Mouse (Mus musculus) ovary, adult 18-20 months (tissue): ENCODE results near the gene Katnbl1.
"Not testable (repeated sequence)": the region's sequence is repeated elsewhere in the genome, so short reads cannot be mapped to it uniquely, and the experiment has no call there.

ENCODE experiments used
- DNase-seq: peaks from one replicate; pipeline ENCODE4 v3.0.0; 2022; ENCODE audit warnings: low spot score, mixed read lengths

Katnbl1 gene

DNA sequence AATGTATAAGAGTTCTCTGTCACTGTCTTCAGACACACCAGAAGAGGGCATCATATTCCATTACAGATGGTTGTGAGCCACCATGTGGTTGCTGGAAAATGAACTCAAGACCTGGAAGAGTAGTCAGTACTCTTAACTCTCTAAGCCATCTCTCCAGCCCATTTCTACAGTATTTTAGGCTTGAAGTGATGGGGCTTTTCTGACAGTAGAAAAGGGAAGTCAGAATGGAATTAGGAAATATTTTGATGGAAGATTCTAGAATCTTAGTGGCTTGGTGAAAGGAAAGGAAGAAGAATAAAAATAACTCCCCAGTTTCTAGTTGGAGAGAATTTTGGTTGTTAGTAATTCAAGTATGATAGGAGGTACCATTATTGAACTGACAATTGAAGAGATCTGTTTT, 14.9 kb downstream of the Katnbl1 start:
- no peak for DNase-seq

DNA sequence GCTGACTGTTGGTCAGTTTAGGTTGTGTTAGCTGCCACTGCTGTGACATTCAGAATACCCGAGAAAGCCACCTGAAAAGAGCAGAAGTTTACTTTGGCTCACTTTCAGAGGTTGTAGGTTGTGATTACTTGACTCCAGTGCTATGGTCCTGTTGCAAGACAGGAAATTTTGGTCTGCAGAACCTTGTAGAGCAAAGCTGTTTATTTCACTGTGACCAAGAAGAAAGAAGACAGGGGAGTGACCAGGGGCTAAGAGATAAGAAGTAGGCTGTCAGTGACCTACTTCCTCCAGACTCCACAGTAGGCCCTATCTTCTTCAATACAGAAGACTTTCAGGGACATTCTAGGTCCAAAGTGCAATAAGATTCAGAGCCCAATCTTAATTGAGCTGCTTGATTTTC, 17.6 kb downstream of the Katnbl1 start:
- no peak for DNase-seq

DNA sequence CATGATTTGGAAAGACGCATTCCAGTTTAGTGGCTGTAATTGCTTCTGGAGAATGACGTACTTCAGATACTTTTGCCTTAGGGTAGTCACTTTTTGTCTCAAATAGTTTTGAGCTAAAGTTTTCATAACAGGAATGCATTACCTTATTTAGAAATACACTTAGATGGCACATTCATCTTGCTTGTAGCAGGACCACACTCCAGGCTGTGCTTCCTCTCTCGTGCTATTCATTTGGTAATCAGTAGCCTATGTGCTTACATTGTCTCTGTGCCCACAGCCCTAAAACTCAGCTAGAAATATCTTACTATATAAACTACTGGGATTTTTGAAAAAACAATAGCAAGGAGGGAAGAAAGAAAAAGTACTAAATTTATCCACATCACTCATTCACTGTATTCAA, 28.0 kb downstream of the Katnbl1 start:
- no peak for DNase-seq

DNA sequence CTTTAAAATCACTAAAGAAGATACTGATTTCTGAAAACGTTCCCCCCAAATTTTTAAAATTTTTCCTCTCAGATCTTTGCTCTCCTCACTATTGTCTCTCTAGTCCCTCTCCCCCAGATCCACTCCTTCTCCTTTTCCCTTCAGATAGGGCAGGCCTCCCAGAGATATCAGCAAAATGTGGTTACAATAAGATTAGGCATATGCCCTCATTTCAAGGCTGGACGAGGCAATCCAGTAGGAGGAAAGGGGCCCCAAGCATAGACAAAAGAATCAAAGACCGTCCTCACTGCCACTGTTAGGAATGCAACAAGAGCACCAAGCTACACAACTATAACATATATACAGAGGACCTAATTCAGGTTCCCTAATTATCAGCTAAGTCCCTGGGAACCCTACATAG, 46.3 kb downstream of the Katnbl1 start:
- DNase-seq = no peak

DNA sequence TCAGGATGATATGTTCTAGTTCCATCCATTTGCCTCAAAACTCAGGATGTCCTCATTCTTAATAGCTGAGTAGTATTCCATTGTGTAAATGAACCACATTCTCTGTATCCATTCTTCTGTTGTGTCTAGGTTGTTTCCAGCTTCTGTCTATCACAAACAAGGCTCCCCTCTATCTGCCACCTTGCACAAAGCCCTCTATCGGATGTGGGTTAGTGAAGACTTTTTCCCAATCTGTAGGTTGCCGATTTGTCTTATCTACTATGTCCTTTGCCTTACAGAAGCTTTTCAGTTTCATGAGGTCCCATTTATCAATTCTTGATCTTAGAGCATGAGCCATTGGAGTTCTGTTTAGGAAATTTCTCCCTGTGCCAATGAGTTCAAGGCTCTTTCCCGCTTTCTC, 49.5 kb downstream of the Katnbl1 start:
- DNase-seq = not testable (repeated sequence)

DNA sequence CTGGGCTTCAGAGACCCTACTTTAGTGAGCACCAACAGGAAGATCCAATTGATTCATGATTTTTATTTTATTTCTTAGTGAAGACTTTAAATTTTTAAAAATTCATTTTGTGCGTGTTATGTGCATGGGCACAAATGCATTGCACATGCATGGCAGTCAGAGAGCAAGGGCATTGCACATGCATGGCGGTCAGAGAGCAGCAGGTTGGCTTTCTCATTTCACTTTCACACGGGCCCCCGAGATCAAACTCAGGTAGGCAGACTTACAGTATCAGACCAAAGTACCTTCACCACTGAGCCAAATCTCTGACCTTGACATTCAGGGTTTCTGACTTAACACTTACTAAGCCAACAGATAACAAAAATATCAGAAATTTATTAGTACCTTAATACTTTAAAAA, 50.7 kb downstream of the Katnbl1 start:
- DNase-seq = no peak

DNA sequence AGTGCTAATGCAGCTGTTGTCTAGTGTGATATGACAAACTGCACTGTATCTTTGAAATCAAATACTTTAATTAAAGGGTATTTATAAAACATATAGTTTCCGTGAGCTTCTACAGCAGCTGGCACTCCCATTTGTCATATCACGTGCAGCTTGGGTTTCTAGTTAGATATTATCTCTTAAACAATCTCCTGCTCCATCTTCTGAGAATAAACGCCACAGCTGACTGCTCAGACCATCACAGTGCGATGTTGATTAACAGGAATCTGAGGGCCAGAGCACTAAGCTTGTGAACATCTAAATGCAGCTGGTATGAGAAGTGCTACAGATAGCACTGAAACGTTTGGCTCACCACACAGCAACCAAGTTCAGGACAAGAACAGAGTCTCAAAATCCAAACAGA, 51.4 kb downstream of the Katnbl1 start:
- no peak for DNase-seq

DNA sequence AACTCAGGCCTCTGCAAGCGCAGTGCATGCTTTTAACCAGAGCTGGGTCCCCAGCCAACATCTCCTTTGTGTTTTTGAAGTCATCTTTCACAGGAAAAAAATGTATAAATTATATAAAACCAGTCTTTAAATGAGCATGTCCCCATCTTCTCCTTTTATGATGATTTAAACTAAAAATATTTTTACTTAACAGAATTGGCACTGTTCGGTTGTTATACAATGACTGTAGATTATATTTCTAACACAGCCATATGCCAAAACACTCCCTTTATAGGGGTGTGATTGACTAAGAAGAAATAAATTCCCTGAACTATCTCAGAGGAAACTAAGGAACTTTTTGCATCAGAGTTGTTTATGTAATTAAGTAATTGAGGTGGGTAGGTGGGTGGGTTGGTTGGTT, 53.5 kb downstream of the Katnbl1 start:
- DNase-seq = no peak

DNA sequence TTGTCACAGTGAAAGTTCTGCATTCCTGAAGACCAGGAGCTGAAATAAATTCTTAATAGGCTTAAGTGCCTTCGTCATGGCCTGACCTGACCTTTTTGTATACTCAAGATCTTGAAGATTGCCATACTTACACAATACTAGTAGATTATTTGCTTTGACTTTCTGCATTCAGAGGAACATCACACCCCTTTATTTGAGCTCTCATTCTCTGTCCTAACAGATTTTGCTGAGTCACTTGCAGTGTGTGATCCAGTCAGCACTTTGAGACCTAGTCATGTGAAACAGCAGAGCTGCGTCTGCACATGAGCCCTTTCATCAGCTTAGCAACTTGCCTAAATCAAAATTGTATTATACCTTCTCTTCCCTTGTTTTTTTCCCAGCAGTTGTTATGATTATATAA, 54.3 kb downstream of the Katnbl1 start:
- no peak for DNase-seq

DNA sequence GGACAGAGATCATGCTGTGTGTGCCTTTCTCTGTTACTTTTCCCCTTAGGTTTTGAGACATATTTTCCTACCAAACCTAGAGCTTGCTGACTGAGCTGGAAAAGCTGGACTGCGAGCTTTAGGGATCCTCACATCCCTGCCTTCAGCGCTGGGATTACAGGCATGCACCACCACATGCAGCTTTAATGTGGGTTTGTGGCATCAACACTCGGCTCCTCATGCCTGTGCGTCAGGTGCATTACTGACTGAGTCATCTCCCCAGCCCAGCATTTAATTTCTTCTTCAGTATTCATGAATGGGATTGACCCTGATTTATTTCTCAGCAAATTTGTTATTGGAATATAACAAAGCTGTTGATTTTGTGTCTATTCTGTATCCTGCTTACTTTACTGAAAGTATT, 57.3 kb downstream of the Katnbl1 start:
- DNase-seq = no peak

DNA sequence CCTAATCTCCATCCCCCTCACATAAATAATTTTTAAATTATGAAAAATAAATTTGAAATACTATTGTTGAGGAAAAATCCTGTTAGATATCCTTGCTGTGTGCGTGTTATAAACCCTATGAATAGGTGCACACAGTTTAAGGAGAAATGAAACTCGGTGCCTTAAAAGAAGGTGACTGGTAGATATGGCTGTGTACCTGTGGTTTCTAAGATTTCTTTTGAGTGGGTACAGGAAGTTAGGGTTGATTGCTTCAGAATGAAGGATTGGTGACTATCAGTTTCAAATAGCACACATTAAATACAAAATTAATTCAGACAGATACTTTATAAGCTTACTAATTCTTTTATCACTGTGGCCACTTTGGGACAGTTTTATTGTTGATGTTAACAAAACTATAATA, 58.6 kb downstream of the Katnbl1 start:
- no peak for DNase-seq

DNA sequence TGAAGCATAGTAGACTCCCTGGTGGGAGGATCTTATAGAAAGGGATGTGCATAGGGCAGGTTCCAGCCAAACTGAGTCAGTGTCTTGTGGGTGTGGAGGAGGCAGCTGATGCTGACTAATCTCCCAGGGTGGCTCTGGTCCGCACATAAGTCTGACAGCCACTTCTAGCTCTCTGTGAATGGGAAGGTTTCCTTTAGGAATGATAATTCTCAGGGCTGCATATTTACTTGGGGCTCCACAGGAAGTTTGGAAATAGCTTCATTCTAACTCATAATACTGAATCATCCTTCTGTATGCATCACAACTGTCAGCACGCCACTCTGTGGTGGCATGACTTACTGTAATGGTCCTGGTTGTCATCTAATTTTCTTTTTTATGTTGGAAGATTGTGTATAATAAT, 64.5 kb downstream of the Katnbl1 start:
- no peak for DNase-seq

DNA sequence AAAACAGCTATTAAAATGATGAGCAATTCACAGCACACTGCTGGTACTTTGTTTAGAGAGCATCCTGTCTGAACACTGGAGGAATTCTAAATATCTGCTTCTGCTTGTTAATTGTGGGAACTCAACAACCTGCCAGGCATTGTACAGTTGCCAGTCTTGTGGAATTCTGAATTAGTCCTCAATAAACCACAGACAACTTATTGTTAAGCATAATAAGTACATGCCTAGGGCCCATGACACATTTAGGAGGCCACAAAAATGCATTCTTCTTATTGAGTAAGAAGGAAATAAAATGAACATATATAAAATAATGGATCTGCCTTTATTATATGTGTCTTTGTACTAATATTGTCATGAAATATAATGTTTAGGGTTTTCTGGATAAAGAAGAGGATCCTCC, 66.5 kb downstream of the Katnbl1 start:
- no peak for DNase-seq

DNA sequence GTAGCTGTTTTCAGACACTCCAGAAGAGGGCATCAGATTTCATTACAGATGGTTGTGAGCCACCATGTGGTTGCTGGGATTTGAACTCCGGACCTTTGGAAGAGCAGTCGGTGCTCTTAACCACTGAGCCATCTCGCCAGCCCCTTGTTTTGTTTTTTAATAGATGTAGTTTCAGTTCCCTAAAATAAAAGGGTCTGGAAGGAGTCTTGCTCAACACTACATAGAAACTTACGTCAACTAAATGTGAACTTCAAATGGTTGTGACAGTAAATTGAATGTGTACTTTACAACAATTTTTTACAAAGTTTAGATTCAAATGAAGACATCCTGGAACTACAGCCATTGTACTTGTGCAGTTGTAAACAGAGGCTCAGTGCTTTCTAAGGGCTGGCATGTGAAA, 69.0 kb downstream of the Katnbl1 start:
- not testable (repeated sequence) for DNase-seq

DNA sequence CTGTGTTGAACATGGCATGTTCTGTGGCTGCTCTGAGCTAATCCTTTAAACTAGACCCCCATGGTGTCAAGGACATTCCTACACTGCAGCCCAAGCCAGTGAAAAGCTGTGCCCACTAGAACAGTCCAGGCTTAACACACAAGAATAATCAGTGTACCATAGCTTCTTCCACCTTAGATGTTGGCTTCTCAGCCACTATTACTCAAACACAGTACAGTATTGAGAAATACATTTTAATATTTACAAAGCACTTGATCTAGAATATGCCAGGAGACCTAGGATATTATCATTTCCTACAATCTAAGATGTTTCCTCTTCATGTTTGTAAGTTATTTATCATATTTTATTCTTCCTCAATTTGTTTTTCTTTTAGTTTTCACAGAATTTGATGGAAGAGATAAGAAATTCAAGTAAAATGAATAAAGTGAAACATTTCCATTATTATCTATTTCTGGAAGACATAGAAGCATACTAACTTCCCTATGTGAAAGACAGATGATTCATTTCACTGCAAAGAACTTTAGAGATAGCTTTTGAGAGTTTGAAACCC, 69.6 kb downstream of the Katnbl1 start:
- no peak for DNase-seq

DNA sequence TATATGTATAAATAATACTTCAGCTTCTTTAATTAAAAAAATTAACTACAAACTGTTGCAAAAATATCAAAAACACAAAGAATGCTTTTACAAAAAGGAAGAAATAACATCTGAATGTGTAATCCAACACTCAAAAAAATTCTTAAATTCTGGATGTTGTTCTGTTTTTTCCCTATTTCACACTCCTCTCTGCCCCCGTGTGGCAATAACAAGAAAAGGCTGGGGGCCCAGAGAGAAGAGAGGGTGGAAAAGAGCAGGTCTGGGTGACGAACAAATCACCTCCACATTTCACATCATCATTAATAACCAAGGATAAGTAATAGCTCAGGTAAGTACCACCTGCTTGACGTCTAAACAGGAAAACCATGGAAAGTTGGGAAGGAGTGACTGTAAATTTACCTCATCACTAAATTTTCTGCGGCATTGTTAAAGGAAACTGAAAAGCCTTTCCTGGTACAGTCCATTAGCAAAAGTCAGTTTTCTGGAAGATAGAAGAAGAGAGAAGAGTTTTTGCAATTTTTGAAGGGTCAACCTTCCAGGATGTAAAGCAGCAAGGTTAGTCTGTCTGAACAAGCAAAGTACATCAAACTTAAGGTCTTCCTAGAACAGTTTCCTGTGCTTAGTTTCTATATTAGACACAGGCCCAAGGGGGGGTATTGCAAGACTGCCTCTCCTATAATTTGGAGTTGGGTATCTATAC, 70.7 kb downstream of the Katnbl1 start:
- no peak for DNase-seq

DNA sequence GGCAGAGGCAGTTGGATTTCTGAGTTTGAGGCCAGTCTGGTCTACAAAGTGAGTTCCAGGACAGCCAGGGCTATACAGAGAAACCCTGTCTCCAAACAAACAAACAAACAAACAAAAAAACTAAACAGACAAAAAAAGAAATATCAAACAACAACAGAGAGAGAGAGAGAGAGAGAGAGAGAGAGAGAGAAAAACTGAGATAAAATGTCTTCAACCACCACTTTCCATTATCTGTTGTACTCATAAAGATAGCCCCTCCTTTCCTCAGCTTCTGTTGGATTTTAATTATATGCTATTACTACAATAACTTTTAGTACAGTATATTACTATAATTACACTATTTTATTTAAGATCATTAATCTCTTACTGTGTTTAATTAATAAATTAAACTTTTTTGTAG, 73.5 kb downstream of the Katnbl1 start:
- DNase-seq = not testable (repeated sequence)

DNA sequence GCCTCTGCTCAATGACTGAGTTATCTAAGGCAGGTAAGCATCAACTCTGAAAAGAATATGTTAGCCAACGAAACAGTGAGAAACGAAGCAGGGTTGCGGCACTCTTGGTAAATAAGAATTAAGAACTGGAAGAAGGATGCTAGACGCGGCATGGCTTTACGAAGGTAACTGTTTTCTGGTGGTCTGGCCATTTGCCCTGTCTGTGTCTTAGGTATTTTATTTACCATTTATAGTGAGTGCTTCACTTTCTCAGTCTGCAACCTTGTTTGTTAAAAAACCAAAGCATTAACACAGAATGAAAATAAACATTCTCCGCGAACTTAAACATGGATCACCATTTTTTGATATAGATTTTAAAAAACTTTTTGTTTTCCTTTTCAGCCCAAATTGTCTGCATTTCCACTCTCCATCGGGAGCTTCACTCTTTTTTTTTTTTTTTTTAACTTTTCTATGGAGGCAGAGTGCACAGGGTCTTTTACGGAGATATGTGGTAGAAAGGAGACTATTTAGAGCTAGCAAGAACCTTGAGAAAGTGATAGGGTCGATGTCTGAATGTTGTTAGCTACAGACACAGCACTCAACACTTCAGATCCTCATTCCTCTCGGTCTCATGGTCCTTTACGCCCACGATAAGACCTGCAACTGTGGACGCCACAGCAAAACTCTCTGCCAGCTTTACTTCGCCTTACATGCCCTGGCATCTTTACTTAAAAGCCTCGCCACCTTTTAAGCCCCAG, 75.3 kb downstream of the Katnbl1 start:
- DNase-seq = no peak

DNA sequence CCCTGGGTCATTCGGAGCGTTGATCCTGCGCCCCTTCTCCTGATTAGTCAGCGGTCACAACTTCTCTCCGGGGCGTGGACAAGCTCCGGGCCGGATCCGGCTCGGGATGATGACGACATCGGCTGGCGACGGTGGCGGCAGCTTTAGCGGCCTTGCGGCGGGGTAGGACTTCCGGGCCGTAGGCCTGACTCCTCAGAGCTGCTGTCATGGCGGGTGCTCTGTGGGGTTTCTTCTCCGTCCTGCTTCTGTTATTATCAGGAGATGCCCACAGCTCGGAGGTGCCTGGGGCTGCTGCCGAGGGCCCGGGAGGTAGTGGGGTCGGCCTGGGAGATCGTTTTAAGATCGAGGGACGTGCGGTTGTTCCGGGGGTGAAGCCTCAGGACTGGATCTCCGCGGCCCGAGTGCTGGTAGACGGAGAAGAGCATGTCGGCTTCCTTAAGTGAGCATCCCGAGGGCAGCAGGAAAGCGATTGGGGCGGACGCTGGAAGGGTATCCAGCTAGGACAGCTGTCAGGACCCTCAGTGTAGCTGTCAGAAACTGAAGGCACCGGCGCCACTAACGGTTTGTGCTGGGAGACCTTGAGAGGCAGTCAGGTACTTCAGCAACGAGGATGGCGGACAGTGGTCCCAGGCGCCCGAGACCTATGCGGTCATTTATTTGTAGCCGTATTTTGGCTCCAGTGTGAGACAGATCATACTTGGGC, 76.0 kb downstream of the Katnbl1 start, which contains the start of gene Emc7:
TSS of gene Emc7 (plus strand) at position 136 of the 703 bp plus-strand sequence.
- peak; percentile 92 for DNase-seq

DNA sequence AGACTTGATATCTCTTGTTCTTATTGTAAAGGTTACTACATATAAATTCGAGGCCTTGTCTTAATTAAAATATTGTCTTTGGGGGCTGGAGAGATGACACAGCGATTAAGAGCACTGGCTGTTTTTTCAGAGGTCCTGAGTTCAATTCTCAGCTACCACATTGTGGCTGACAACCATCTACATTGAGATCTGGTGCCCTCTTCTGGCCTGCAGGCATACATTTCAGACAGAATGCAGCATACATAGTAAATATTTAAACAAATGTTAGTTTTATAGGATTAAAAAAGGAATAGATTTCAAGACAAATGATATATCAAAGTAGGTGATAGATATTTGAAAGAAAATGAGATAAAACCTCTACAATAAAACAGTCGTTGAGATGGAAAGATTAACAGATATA, 81.5 kb downstream of the Katnbl1 start:
- DNase-seq = no peak
